Mouse (Mus musculus) ES-E14 (cell line): ENCODE results near the gene Lmx1b.

ENCODE experiments used
- HCFC1 ChIP-seq: IDR thresholded peaks from 2 replicates; pipeline ENCODE4 v1.6.1; 2012; ENCODE audit warnings: low read length, inconsistent platforms, borderline replicate concordance; ENCODE audit not compliant: insufficient read depth
- MAFK ChIP-seq: IDR thresholded peaks from 2 replicates; pipeline ENCODE4 v1.6.1; 2014; ENCODE audit warnings: mild to moderate bottlenecking, low read depth, low read length, inconsistent platforms; ENCODE audit not compliant: insufficient read depth
- ZC3H11A ChIP-seq: IDR thresholded peaks from 2 replicates; pipeline ENCODE4 v1.6.1; 2012; ENCODE audit warnings: low read depth, mild to moderate bottlenecking, inconsistent platforms, low read length, borderline replicate concordance

- no peak for TF ChIP-seq ZC3H11A
- no peak for TF ChIP-seq MAFK
- TF ChIP-seq HCFC1, result no peak
These were observed 80.6 kb downstream of the Lmx1b start for GRCm38 (mm10) chr2:33559752-33560151.
